Mouse (Mus musculus) ES-E14 (cell line): ENCODE results near the gene Srp68. TPM values are rescaled to one million over a fixed set of nuclear protein-coding genes. Genes with fewer than 3 reads are reported as not detected.

Experiments used
- DNase-seq: peaks from one replicate; pipeline ENCODE4 v3.0.0-alpha.2; 2013; ENCODE audit warnings: low read depth, low spot score
- H3K27ac ChIP-seq: 2 replicates; pipeline ENCODE4 v1.5.1; 2012; ENCODE audit warnings: low read depth, mild to moderate bottlenecking, low read length, moderate library complexity, mixed read lengths; ENCODE audit not compliant: poor library complexity, insufficient read depth, severe bottlenecking
- H3K36me3 ChIP-seq: 2 replicates; pipeline ENCODE4 v1.6.1; 2012; ENCODE audit warnings: mild to moderate bottlenecking, low read length, moderate library complexity, mixed read lengths; ENCODE audit not compliant: control insufficient read depth, poor library complexity, insufficient read depth, severe bottlenecking
- H3K4me1 ChIP-seq, 2 experiments: fragments of 150-350 bp in 1 of 2; sonication (generic) in 1 of 2; 2 replicates each; pipeline ENCODE4 v1.6.1; 2012; ENCODE audit warnings: low read length in 2 of 2, mild to moderate bottlenecking in 1 of 2, mixed read lengths in 1 of 2; ENCODE audit not compliant: control insufficient read depth in 2 of 2, insufficient read depth in 2 of 2, poor library complexity in 1 of 2
- H3K4me3 ChIP-seq, 2 experiments: fragments of 150-350 bp in 1 of 2; sonication (generic) in 1 of 2; 2 replicates each; pipeline ENCODE4 v1.5.1; 2012; ENCODE audit warnings: low read length in 2 of 2, low read depth in 1 of 2, mild to moderate bottlenecking in 1 of 2, mixed read lengths in 1 of 2; ENCODE audit not compliant: insufficient read depth in 1 of 2, poor library complexity in 1 of 2, severe bottlenecking in 1 of 2
- H3K9ac ChIP-seq: 2 replicates; pipeline ENCODE4 v1.6.1; 2012; ENCODE audit warnings: low read depth, mild to moderate bottlenecking, low read length, mixed read lengths; ENCODE audit not compliant: poor library complexity, insufficient read depth, severe bottlenecking
- H3K9me3 ChIP-seq: fragments of 150-350 bp; sonication (generic); 2 replicates; pipeline ENCODE4 v1.6.1; 2012; ENCODE audit warnings: low read depth, mild to moderate bottlenecking, low read length; ENCODE audit not compliant: control insufficient read depth, insufficient read depth
- CHD2 ChIP-seq: IDR thresholded peaks from 2 replicates; pipeline ENCODE4 v1.6.1; 2014; ENCODE audit warnings: mild to moderate bottlenecking, low read depth, low read length, inconsistent platforms
- HCFC1 ChIP-seq: IDR thresholded peaks from 2 replicates; pipeline ENCODE4 v1.6.1; 2012; ENCODE audit warnings: low read length, inconsistent platforms, borderline replicate concordance; ENCODE audit not compliant: insufficient read depth
- MAFK ChIP-seq: IDR thresholded peaks from 2 replicates; pipeline ENCODE4 v1.6.1; 2014; ENCODE audit warnings: mild to moderate bottlenecking, low read depth, low read length, inconsistent platforms; ENCODE audit not compliant: insufficient read depth
- ZC3H11A ChIP-seq: IDR thresholded peaks from 2 replicates; pipeline ENCODE4 v1.6.1; 2012; ENCODE audit warnings: low read depth, mild to moderate bottlenecking, inconsistent platforms, low read length, borderline replicate concordance
- ZNF384 ChIP-seq: IDR thresholded peaks from 2 replicates; pipeline ENCODE4 v1.6.1; 2012; ENCODE audit warnings: low read depth, low read length, inconsistent platforms
- in situ Hi-C, 2 experiments: fragments of 600-800 bp; cut with MboI; formaldehyde crosslinking; loops; one replicate each; pipeline ENCODE4 v1.15.1; 2025; ENCODE audit warnings: low sequenced_read_pairs in 2 of 2, inconsistent platforms in 1 of 2; ENCODE audit not compliant: unreplicated experiment in 2 of 2
- total RNA-seq: library from RNA; depleted of rRNA; stranded (reverse); fragments of 300-350 nt; gene quantifications from 2 replicates; pipeline ENCODE4 v1.2.3, GENCODE M21; 2012

The Srp68 gene
- total RNA-seq, 1 experiment: 38.2 TPM

GRCm38 (mm10) chr11:116228699-116229098, 45.3 kb downstream of the Srp68 start:
- in situ Hi-C loops: no loop called here
- no peaks in the 10 kb centered on the region for H3K9me3 ChIP-seq
- H3K36me3 ChIP-seq: no peaks in the 10 kb centered on the region
- H3K27ac ChIP-seq: no peak overlapping the region
- no peak overlapping the region for H3K4me3 ChIP-seq
- peaks cover 0 to 9% of the 10 kb centered on the region in 2 experiments; a peak in 2 of 4 replicates for H3K4me1 ChIP-seq
- no peak overlapping the region for H3K9ac ChIP-seq
- TF ChIP-seq CHD2: no peak
- no peak for TF ChIP-seq HCFC1
- TF ChIP-seq MAFK: no peak
- TF ChIP-seq ZNF384: no peak
- no peak for TF ChIP-seq ZC3H11A
- DNase-seq: no peak

GRCm38 (mm10) chr11:116226414-116226813, 47.6 kb downstream of the Srp68 start:
- no peak overlapping the region for H3K9ac ChIP-seq
- no peak overlapping the region for H3K4me3 ChIP-seq
- in situ Hi-C loops: no loop called here
- no peaks in the 10 kb centered on the region for H3K9me3 ChIP-seq
- H3K27ac ChIP-seq: no peak overlapping the region
- peaks cover 0 to 6% of the 10 kb centered on the region in 2 experiments; a peak in 2 of 4 replicates for H3K4me1 ChIP-seq
- DNase-seq: peak; percentile 87
- TF ChIP-seq HCFC1 (no peak), MAFK (no peak), ZNF384 (peak; percentile 81), ZC3H11A (peak; percentile 84), CHD2 (no peak)
- H3K36me3 ChIP-seq: no peaks in the 10 kb centered on the region

- DNase-seq: no peak
- no peaks in the 10 kb centered on the region for H3K36me3 ChIP-seq
- in situ Hi-C loops: loop anchor here in 1 of 2 experiments (5.0 kb wide), 1 partner anchor 235 kb away; no protein-coding TSS in a partner anchor
- H3K4me1 ChIP-seq: peaks cover 0 to 11% of the 10 kb centered on the region in 2 experiments; a peak in 1 of 4 replicates
- peak overlapping the region; percentile 6; the same call in 1 of the 2 replicates for H3K9ac ChIP-seq
- TF ChIP-seq MAFK (no peak), ZC3H11A (no peak), HCFC1 (no peak), CHD2 (no peak), ZNF384 (no peak)
- no peak overlapping the region for H3K27ac ChIP-seq
- peak overlapping the region; percentile 48 to 57 for H3K4me3 ChIP-seq
- no peaks in the 10 kb centered on the region for H3K9me3 ChIP-seq
These were observed 51.3 kb downstream of the Srp68 start for GRCm38 (mm10) chr11:116222740-116223059.

GRCm38 (mm10) chr11:116221931-116222739, 51.9 kb downstream of the Srp68 start:
- no peak for TF ChIP-seq CHD2
- TF ChIP-seq ZNF384: no peak
- no peak for TF ChIP-seq ZC3H11A
- no peak for TF ChIP-seq MAFK
- no peak for TF ChIP-seq HCFC1
- Histone ChIP-seq H3K9me3 (no peaks in the 10 kb centered on the region), H3K4me3 (peak overlapping the region; percentile 48 to 57), H3K27ac (no peak overlapping the region), H3K4me1 (peaks cover 0 to 11% of the 10 kb centered on the region in 2 experiments; a peak in 1 of 4 replicates), H3K36me3 (no peaks in the 10 kb centered on the region), H3K9ac (peak overlapping the region; percentile 20; the same call in 1 of the 2 replicates)
- DNase-seq: no peak
- in situ Hi-C loops: loop anchor here in 1 of 2 experiments (5.0 kb wide), 1 partner anchor 235 kb away; no protein-coding TSS in a partner anchor

GRCm38 (mm10) chr11:116219885-116220284, 54.1 kb downstream of the Srp68 start:
- Histone ChIP-seq H3K4me1 (peaks cover 0 to 11% of the 10 kb centered on the region in 2 experiments; a peak in 1 of 4 replicates), H3K36me3 (no peaks in the 10 kb centered on the region), H3K4me3 (no peak overlapping the region), H3K27ac (no peak overlapping the region), H3K9ac (no peak overlapping the region), H3K9me3 (no peaks in the 10 kb centered on the region)
- TF ChIP-seq HCFC1: no peak
- TF ChIP-seq ZC3H11A: no peak
- TF ChIP-seq MAFK: no peak
- TF ChIP-seq CHD2: no peak
- TF ChIP-seq ZNF384: no peak
- in situ Hi-C loops: loop anchor here in 1 of 2 experiments (5.0 kb wide), 1 partner anchor 237 kb away; no protein-coding TSS in a partner anchor
- peak; percentile 77 for DNase-seq
